Mouse (Mus musculus): ENCODE data around the gene Sdhaf4. TPM values are rescaled to one million over a fixed set of nuclear protein-coding genes. Genes with fewer than 3 reads are reported as not detected.
A peak's percentile ranks its signal among the peaks of the same experiment; 100 is the strongest.

The Sdhaf4 gene
- total RNA-seq (2014; rRNA removed; ENCODE audit: low replicate concordance): 16.1 and 47.0 TPM in 2 replicates
- 127 and 146 TPM in 2 replicates for polyA plus RNA-seq (2015; fragmentation: Nextera tagmentation; extraction: Ambion mirVana)

DNA sequence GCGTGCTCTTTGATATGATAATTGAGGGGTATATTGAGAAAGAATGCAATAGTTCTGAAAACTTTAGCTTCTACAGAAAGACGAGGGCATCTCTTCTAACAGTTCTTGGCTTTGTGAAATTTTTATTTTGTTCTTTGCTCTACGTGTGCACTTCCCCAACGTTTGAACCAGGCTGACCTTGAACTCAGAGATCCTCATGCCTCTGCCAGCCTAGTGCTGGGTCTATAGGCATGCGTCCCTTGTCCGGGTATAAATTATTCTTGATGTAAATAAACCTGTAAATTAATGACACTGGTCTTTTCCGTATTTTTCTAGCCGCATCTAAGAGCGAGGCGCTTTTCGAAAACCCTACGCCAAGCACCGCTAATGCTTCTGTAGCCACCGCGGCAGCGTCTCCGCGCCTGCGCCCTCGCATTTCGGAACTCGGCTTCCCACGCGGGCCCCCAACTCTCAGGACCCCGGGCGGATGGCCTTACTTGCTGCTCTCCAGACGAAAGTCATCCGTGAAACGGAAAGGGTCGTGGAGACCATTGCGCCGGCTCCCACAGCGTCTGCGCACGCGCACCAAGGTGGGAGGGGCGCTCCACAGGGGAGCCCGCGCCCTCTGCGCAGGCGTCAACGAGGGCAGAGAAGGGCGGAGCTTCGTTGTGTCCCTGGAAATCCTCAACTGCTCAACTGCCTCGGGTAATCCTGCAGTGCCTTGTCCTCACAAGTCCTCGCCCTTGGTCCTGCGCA is at the start of gene Sdhaf4:
Sdhaf4 (minus strand) TSS at position 587 of the 735 bp plus-strand sequence.
- ATAC-seq (ENCODE audit: insufficient read depth, low read depth): peak; percentile 98
- peak within 1 kb of the TSS; percentile 88 for H3K4me3 ChIP-seq (ENCODE audit: low read depth, low read length)
- peak; percentile 90 for DNase-seq (ENCODE audit: low spot score)
- peaks cover 3% of the 10 kb centered on the region; the same call in 1 of the 2 replicates for H3K4me1 ChIP-seq (ENCODE audit: control insufficient read depth, insufficient read depth)
- H3K9ac ChIP-seq (replicated peaks; ENCODE audit: low read depth, low read length): peak within 1 kb of the TSS; percentile 86
- no peaks in the 10 kb centered on the region for H3K9me3 ChIP-seq (replicated peaks; ENCODE audit: control insufficient read depth, low read length)
- TF ChIP-seq CTCF (IDR thresholded peaks at IDR 0.05; ENCODE audit: low read depth) (no peak), EP300 (IDR thresholded peaks at IDR 0.05; ENCODE audit: low read depth) (no peak)
- H3K4me2 ChIP-seq (ENCODE audit: low read depth, low read length): peak within 1 kb of the TSS; percentile 66
- H3K27me3 ChIP-seq (ENCODE audit: control insufficient read depth, insufficient read depth, low read length): no peaks in the 10 kb centered on the region
- peaks cover 30% of the 10 kb centered on the region for H3K36me3 ChIP-seq (replicated peaks; ENCODE audit: control insufficient read depth, insufficient read depth, low read length)
- H3K27ac ChIP-seq (ENCODE audit: low read depth): peak within 1 kb of the TSS; percentile 90
- under 1% methylated on average over 47 of the region's 47 CpGs for WGBS

DNA sequence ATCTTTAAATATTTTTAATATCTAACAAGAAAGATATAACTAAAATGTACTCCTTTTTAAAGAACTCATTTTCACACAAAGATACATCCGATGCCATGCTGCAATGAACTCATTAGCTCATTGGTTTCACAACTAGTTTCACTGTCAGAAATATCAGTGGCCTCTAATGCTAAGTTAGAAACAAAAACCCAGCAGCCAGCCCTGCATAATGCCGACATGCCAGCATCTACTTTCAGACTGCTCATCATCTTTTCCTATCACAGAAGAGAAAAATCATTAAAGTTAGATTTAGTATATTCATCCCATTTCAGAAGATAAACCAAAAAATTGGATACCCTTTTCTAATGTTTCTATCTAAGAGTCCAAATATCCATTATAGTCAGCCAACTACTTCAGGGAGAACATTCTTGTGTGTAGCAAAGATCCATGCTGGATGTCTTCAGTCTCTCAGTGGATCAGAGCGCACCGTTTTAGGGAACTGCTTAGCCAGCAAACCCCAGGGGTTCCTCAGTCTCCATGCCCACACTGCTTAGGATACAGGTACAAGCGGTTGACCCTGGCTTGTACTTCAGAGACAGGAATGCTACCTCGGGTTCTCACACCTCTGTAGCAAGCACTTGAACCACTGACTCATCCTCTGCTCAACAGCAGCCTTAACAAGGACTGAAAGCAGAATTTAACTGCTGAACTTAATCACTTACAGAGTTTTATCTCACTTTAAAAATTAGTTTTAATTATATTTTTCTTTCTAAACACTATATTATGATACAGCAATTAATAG is 41.5 kb upstream of the Sdhaf4 start:
- Histone ChIP-seq H3K4me3 (ENCODE audit: low read depth, low read length) (no peak overlapping the region), H3K9ac (replicated peaks; ENCODE audit: low read depth, low read length) (no peak overlapping the region), H3K4me1 (ENCODE audit: control insufficient read depth, insufficient read depth) (no peaks in the 10 kb centered on the region), H3K9me3 (replicated peaks; ENCODE audit: control insufficient read depth, low read length) (no peaks in the 10 kb centered on the region), H3K27me3 (ENCODE audit: control insufficient read depth, insufficient read depth, low read length) (no peaks in the 10 kb centered on the region), H3K4me2 (ENCODE audit: low read depth, low read length) (no peak overlapping the region), H3K36me3 (replicated peaks; ENCODE audit: control insufficient read depth, insufficient read depth, low read length) (peaks cover 21% of the 10 kb centered on the region), H3K27ac (ENCODE audit: low read depth) (no peak overlapping the region)
- ATAC-seq (ENCODE audit: insufficient read depth, low read depth): no peak
- TF ChIP-seq CTCF (IDR thresholded peaks at IDR 0.05; ENCODE audit: low read depth) (no peak), EP300 (IDR thresholded peaks at IDR 0.05; ENCODE audit: low read depth) (no peak)
- DNase-seq (ENCODE audit: low spot score): no peak
- 71% methylated on average over 6 of the region's 6 CpGs for WGBS

DNA sequence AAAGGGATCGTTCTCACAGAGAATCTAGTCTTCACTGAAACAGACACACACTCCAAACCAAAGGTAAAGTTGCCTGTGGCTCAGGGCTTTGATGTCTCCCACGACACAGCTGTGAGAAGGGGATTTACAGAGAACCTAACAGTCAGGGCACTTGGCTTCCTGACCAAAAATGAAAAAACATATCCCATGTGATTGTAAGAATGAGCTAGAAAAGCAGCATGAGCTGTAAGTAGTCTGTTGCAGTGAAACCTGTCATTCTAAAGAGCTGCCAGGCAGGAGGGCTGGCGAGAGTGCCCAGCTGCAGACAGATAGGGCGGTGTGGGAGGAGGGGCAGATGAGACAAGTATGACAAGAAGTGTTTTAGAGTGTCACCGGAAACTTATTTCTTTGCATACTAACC is 40.2 kb upstream of the Sdhaf4 start:
- H3K4me1 ChIP-seq (ENCODE audit: control insufficient read depth, insufficient read depth): no peaks in the 10 kb centered on the region
- no peaks in the 10 kb centered on the region for H3K27me3 ChIP-seq (ENCODE audit: control insufficient read depth, insufficient read depth, low read length)
- H3K27ac ChIP-seq (ENCODE audit: low read depth): no peak overlapping the region
- H3K4me2 ChIP-seq (ENCODE audit: low read depth, low read length): no peak overlapping the region
- DNase-seq (ENCODE audit: low spot score) (no peak), ATAC-seq (ENCODE audit: insufficient read depth, low read depth) (no peak)
- WGBS: 49% methylated on average over 5 of the region's 5 CpGs
- no peak overlapping the region for H3K4me3 ChIP-seq (ENCODE audit: low read depth, low read length)
- TF ChIP-seq EP300 (IDR thresholded peaks at IDR 0.05; ENCODE audit: low read depth) (no peak), CTCF (IDR thresholded peaks at IDR 0.05; ENCODE audit: low read depth) (no peak)
- no peak overlapping the region for H3K9ac ChIP-seq (replicated peaks; ENCODE audit: low read depth, low read length)
- H3K36me3 ChIP-seq (replicated peaks; ENCODE audit: control insufficient read depth, insufficient read depth, low read length): peaks cover 18% of the 10 kb centered on the region; the same call in 1 of the 2 replicates
- no peaks in the 10 kb centered on the region for H3K9me3 ChIP-seq (replicated peaks; ENCODE audit: control insufficient read depth, low read length)

DNA sequence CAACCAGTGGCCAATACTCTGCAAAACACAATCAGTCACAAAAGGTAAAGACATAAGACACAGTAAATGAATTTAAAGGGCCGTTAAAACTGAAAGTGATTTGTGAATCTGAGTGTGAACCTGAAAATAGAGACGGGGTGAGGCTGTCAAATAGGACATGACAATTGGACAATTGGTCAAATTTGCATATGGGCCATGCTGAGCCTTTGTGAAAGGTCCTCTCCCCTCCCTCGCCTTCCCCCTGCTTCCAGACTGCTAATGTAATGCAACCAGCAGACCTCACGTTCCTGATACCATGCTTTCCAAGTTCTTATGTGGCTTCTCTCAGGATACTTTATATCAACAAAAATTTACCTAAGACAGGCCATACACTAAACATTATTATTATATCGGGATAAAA is 37.6 kb upstream of the Sdhaf4 start:
- H3K9me3 ChIP-seq (replicated peaks; ENCODE audit: control insufficient read depth, low read length): no peaks in the 10 kb centered on the region
- no peak overlapping the region for H3K9ac ChIP-seq (replicated peaks; ENCODE audit: low read depth, low read length)
- H3K4me2 ChIP-seq (ENCODE audit: low read depth, low read length): no peak overlapping the region
- no peaks in the 10 kb centered on the region for H3K4me1 ChIP-seq (ENCODE audit: control insufficient read depth, insufficient read depth)
- ATAC-seq (ENCODE audit: insufficient read depth, low read depth) (no peak), DNase-seq (ENCODE audit: low spot score) (no peak)
- no peak overlapping the region for H3K27ac ChIP-seq (ENCODE audit: low read depth)
- WGBS: 82% methylated on average over 5 of the region's 5 CpGs
- H3K4me3 ChIP-seq (ENCODE audit: low read depth, low read length): no peak overlapping the region
- H3K36me3 ChIP-seq (replicated peaks; ENCODE audit: control insufficient read depth, insufficient read depth, low read length): peaks cover 21% of the 10 kb centered on the region; the same call in 1 of the 2 replicates
- H3K27me3 ChIP-seq (ENCODE audit: control insufficient read depth, insufficient read depth, low read length): no peaks in the 10 kb centered on the region
- TF ChIP-seq EP300 (IDR thresholded peaks at IDR 0.05; ENCODE audit: low read depth) (no peak), CTCF (IDR thresholded peaks at IDR 0.05; ENCODE audit: low read depth) (no peak)

DNA sequence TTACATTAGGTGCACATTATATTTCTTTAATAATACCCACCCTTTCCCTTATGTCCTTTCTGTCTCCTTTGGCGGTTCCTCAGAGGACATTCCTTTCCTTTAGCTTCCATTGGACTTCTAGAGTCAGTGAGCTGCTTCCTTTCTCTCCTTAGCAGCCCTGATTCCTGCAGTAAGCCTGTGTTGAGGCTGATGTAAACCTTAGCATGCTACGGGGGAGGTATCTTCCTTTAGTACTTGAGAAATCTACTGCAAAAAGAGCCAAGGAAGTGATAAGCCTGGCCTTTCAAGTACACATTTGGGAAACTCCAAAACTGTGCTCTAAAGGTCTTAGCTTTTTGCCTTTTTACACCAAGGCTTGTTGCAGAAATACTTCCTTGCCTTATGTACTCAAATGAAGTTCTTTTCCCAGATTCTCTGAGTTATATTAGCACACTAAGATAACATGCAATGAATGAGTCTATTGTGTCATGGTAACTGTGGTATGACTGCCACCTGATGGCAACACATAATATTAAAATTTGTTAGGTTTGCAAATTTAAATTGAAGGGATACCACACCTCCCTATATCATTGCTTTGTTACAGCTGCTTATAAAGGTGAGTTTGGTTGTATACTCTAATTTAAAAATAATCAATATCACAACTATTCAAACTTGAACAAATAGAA is 28.4 kb upstream of the Sdhaf4 start:
- 50% methylated on average over 2 of the region's 2 CpGs for WGBS
- Histone ChIP-seq H3K27ac (ENCODE audit: low read depth) (no peak overlapping the region), H3K36me3 (replicated peaks; ENCODE audit: control insufficient read depth, insufficient read depth, low read length) (peaks cover 23% of the 10 kb centered on the region), H3K9me3 (replicated peaks; ENCODE audit: control insufficient read depth, low read length) (no peaks in the 10 kb centered on the region), H3K4me2 (ENCODE audit: low read depth, low read length) (no peak overlapping the region), H3K4me1 (ENCODE audit: control insufficient read depth, insufficient read depth) (no peaks in the 10 kb centered on the region), H3K4me3 (ENCODE audit: low read depth, low read length) (no peak overlapping the region), H3K9ac (replicated peaks; ENCODE audit: low read depth, low read length) (no peak overlapping the region), H3K27me3 (ENCODE audit: control insufficient read depth, insufficient read depth, low read length) (no peaks in the 10 kb centered on the region)
- TF ChIP-seq EP300 (IDR thresholded peaks at IDR 0.05; ENCODE audit: low read depth) (no peak), CTCF (IDR thresholded peaks at IDR 0.05; ENCODE audit: low read depth) (peak; percentile 49)
- ATAC-seq (ENCODE audit: insufficient read depth, low read depth) (no peak), DNase-seq (ENCODE audit: low spot score) (peak; percentile 17)
